Mouse (Mus musculus): ENCODE results near the gene Tor1b. TPM values are rescaled to one million over a fixed set of nuclear protein-coding genes. Genes with fewer than 3 reads are reported as not detected.

Tor1b gene
- total and polyA plus RNA-seq, 2 experiments from 2014 or later, result 20.4 to 45.4 TPM

DNA sequence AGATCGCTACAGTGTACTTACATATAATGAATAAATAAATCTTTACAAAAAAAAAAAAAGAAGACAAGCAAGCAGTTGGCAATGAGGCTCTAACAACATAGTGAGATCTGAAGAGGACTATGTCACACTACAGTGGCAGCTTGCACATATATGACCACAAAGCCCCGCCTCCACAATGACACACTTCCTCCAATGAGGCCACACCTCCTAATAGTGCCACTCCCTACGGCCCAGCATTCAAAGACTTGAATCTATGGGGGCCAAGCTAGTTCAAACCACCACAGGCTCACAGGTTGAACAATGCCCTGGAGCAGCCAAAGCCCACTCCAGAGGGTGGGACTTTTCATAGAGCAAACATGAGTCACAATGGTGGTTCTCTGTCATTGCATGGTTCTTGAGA, 20.8 kb upstream of the Tor1b start:
- 78% methylated on average over 3 of the region's 3 CpGs for WGBS

DNA sequence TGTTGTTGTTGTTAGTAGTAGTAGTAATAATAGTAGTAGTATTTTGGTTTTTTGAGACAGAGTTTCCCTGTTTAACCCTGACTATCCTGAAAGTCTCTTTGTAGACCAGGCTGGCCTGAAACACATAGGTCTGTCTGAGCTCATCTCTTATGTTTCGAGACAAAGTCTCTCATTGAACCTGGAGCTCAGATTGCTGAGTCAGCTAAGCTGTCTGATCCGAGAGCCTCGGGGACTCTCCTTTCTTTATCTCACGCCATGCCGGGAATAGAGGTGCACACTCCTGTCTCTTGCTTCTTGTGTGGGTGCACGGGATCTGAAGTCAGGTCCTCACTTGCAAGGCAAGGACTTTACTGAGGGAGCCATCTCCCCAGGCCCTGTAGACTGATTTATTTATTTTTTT, 19.7 kb upstream of the Tor1b start:
- ATAC-seq (ENCODE audit: insufficient read depth, low read depth), result no peak
- Histone ChIP-seq H3K4me3 (ENCODE audit: low read depth, low read length) (no peak overlapping the region), H3K9me3 (replicated peaks; ENCODE audit: control insufficient read depth, low read length) (no peaks in the 10 kb centered on the region), H3K27ac (ENCODE audit: low read depth) (no peak overlapping the region), H3K36me3 (replicated peaks; ENCODE audit: control insufficient read depth, insufficient read depth, low read length) (no peaks in the 10 kb centered on the region), H3K9ac (replicated peaks; ENCODE audit: low read depth, low read length) (no peak overlapping the region), H3K27me3 (ENCODE audit: control insufficient read depth, insufficient read depth, low read length) (no peaks in the 10 kb centered on the region), H3K4me2 (ENCODE audit: low read depth, low read length) (no peak overlapping the region), H3K4me1 (ENCODE audit: control insufficient read depth, insufficient read depth) (peaks cover 5% of the 10 kb centered on the region; the same call in 1 of the 2 replicates)
- 74% methylated on average over 6 of the region's 6 CpGs for WGBS
- TF ChIP-seq CTCF (IDR thresholded peaks at IDR 0.05; ENCODE audit: low read depth) (no peak), EP300 (IDR thresholded peaks at IDR 0.05; ENCODE audit: low read depth) (no peak)
- DNase-seq (ENCODE audit: low spot score), result no peak

More for the DNA sequence above, 20.8 kb upstream of the Tor1b start:
- Histone ChIP-seq H3K4me1 (ENCODE audit: control insufficient read depth, insufficient read depth) (peaks cover 15% of the 10 kb centered on the region), H3K4me3 (ENCODE audit: low read depth, low read length) (no peak overlapping the region), H3K4me2 (ENCODE audit: low read depth, low read length) (no peak overlapping the region), H3K36me3 (replicated peaks; ENCODE audit: control insufficient read depth, insufficient read depth, low read length) (no peaks in the 10 kb centered on the region), H3K9ac (replicated peaks; ENCODE audit: low read depth, low read length) (no peak overlapping the region), H3K9me3 (replicated peaks; ENCODE audit: control insufficient read depth, low read length) (no peaks in the 10 kb centered on the region), H3K27ac (ENCODE audit: low read depth) (no peak overlapping the region), H3K27me3 (ENCODE audit: control insufficient read depth, insufficient read depth, low read length) (no peaks in the 10 kb centered on the region)
- ATAC-seq (ENCODE audit: insufficient read depth, low read depth) (no peak), DNase-seq (ENCODE audit: low spot score) (no peak)
- TF ChIP-seq EP300 (IDR thresholded peaks at IDR 0.05; ENCODE audit: low read depth), result no peak
- no peak for TF ChIP-seq CTCF (IDR thresholded peaks at IDR 0.05; ENCODE audit: low read depth)

DNA sequence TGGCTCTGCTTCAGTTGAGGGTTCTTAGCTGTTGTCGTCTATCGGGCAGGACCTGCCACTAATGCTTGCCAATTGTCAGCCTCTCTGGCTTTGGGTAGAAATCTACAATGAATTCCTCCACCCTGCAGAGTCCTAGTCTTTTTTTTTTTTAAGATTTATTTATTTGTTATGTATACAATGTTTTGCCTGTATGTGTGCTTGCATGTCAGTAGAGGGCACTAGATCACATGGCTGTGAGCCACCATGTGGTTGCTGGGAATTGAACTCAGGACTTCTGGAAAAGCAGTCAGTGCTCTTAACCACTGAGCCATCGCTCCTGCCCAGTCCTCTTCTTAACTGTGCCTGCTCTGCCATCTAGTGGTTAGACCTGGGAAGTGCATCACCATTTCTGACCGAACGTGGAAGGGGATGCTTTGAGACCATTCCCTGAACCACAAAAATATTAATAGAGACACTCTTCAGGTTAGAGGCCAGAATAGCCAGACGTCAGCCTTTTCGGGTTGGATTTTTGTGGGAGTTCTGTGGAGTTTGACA, 18.8 kb upstream of the Tor1b start:
- H3K9ac ChIP-seq (replicated peaks; ENCODE audit: low read depth, low read length), result no peak overlapping the region
- H3K27me3 ChIP-seq (ENCODE audit: control insufficient read depth, insufficient read depth, low read length), result no peaks in the 10 kb centered on the region
- no peaks in the 10 kb centered on the region for H3K4me1 ChIP-seq (ENCODE audit: control insufficient read depth, insufficient read depth)
- H3K27ac ChIP-seq (ENCODE audit: low read depth), result no peak overlapping the region
- WGBS, result 14% methylated on average over 7 of the region's 7 CpGs
- H3K4me2 ChIP-seq (ENCODE audit: low read depth, low read length), result no peak overlapping the region
- TF ChIP-seq CTCF (IDR thresholded peaks at IDR 0.05; ENCODE audit: low read depth), result peak; percentile 93
- no peak for TF ChIP-seq EP300 (IDR thresholded peaks at IDR 0.05; ENCODE audit: low read depth)
- H3K9me3 ChIP-seq (replicated peaks; ENCODE audit: control insufficient read depth, low read length), result no peaks in the 10 kb centered on the region
- DNase-seq (ENCODE audit: low spot score) (peak; percentile 58), ATAC-seq (ENCODE audit: insufficient read depth, low read depth) (peak; percentile 52)
- H3K4me3 ChIP-seq (ENCODE audit: low read depth, low read length), result no peak overlapping the region
- H3K36me3 ChIP-seq (replicated peaks; ENCODE audit: control insufficient read depth, insufficient read depth, low read length), result no peaks in the 10 kb centered on the region

DNA sequence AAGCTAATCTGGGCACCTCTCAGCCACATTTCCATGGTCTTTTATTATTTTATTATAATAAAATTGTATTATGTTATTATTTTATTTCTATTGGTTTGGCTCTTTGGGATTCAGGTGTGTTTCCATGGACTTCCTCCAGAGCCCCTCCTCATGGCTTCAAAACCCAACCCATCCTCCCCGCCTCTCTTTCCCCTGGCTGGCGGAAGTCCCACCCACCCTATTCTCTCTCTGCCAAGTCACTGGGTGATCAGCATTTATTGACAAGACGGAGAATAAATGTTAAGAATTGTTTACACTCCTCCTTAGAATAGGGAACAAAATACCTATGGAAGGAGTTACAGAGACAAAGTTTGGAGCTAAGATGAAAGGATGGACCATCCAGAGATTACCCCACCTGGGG, 16.0 kb upstream of the Tor1b start:
- no peak overlapping the region for H3K9ac ChIP-seq (replicated peaks; ENCODE audit: low read depth, low read length)
- no peak overlapping the region for H3K4me2 ChIP-seq (ENCODE audit: low read depth, low read length)
- no peaks in the 10 kb centered on the region for H3K27me3 ChIP-seq (ENCODE audit: control insufficient read depth, insufficient read depth, low read length)
- DNase-seq (ENCODE audit: low spot score) (no peak), ATAC-seq (ENCODE audit: insufficient read depth, low read depth) (no peak)
- no peaks in the 10 kb centered on the region for H3K4me1 ChIP-seq (ENCODE audit: control insufficient read depth, insufficient read depth)
- WGBS, result 72% methylated on average over 3 of the region's 3 CpGs
- H3K27ac ChIP-seq (ENCODE audit: low read depth), result no peak overlapping the region
- TF ChIP-seq EP300 (IDR thresholded peaks at IDR 0.05; ENCODE audit: low read depth), result no peak
- no peak for TF ChIP-seq CTCF (IDR thresholded peaks at IDR 0.05; ENCODE audit: low read depth)
- H3K36me3 ChIP-seq (replicated peaks; ENCODE audit: control insufficient read depth, insufficient read depth, low read length), result no peaks in the 10 kb centered on the region
- H3K9me3 ChIP-seq (replicated peaks; ENCODE audit: control insufficient read depth, low read length), result no peaks in the 10 kb centered on the region
- no peak overlapping the region for H3K4me3 ChIP-seq (ENCODE audit: low read depth, low read length)

DNA sequence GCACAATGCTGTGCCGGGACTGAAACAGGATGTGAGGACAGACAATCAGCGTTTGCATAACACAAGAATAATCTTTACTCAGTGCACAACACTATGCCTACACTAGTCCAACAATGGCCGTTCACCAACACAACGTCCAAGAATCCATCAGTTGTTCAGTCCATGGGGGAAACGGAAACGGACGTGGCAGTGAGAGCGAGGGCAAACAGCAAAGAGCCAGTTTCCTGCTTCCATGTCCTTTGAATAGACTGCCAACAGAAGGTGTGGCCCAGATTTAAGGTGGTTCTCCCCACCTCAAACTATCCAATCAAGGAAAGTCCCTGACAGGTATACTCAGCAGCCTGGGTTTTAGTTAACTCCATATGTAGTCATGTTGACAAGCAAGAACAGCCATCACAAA, 15.0 kb upstream of the Tor1b start:
- Histone ChIP-seq H3K4me1 (ENCODE audit: control insufficient read depth, insufficient read depth) (no peaks in the 10 kb centered on the region), H3K9me3 (replicated peaks; ENCODE audit: control insufficient read depth, low read length) (no peaks in the 10 kb centered on the region), H3K36me3 (replicated peaks; ENCODE audit: control insufficient read depth, insufficient read depth, low read length) (no peaks in the 10 kb centered on the region), H3K9ac (replicated peaks; ENCODE audit: low read depth, low read length) (no peak overlapping the region), H3K27me3 (ENCODE audit: control insufficient read depth, insufficient read depth, low read length) (no peaks in the 10 kb centered on the region), H3K4me2 (ENCODE audit: low read depth, low read length) (no peak overlapping the region), H3K4me3 (ENCODE audit: low read depth, low read length) (no peak overlapping the region), H3K27ac (ENCODE audit: low read depth) (no peak overlapping the region)
- ATAC-seq (ENCODE audit: insufficient read depth, low read depth) (no peak), DNase-seq (ENCODE audit: low spot score) (no peak)
- 64% methylated on average over 8 of the region's 8 CpGs for WGBS
- TF ChIP-seq EP300 (IDR thresholded peaks at IDR 0.05; ENCODE audit: low read depth) (no peak), CTCF (IDR thresholded peaks at IDR 0.05; ENCODE audit: low read depth) (no peak)

DNA sequence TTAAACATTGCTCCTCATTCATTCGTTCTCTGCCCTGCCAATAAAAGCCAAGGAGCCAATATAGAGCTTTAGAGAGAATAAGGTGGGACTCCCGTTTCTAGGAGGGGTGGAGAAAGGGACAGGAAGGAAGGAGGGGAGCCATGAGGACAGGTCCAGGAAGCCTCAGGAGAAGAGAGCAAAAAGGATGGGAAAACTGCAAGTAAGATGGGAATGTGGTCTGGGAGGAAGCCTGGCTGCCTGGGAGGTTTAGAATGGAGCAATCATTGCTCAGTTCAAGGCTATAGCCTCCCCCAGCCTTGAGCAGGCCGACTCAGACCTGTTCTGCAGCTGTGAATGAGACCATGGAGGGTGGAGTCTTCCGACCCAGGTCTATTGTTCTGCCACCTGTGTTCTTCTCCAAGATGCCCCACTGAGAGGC, 14.2 kb upstream of the Tor1b start:
- TF ChIP-seq EP300 (IDR thresholded peaks at IDR 0.05; ENCODE audit: low read depth), result no peak
- TF ChIP-seq CTCF (IDR thresholded peaks at IDR 0.05; ENCODE audit: low read depth), result no peak
- H3K9ac ChIP-seq (replicated peaks; ENCODE audit: low read depth, low read length), result no peak overlapping the region
- H3K27ac ChIP-seq (ENCODE audit: low read depth), result no peak overlapping the region
- H3K36me3 ChIP-seq (replicated peaks; ENCODE audit: control insufficient read depth, insufficient read depth, low read length), result no peaks in the 10 kb centered on the region
- H3K4me2 ChIP-seq (ENCODE audit: low read depth, low read length), result no peak overlapping the region
- no peaks in the 10 kb centered on the region for H3K4me1 ChIP-seq (ENCODE audit: control insufficient read depth, insufficient read depth)
- no peak for ATAC-seq (ENCODE audit: insufficient read depth, low read depth)
- H3K4me3 ChIP-seq (ENCODE audit: low read depth, low read length), result no peak overlapping the region
- no peaks in the 10 kb centered on the region for H3K27me3 ChIP-seq (ENCODE audit: control insufficient read depth, insufficient read depth, low read length)
- no peaks in the 10 kb centered on the region for H3K9me3 ChIP-seq (replicated peaks; ENCODE audit: control insufficient read depth, low read length)
- 43% methylated on average over 4 of the region's 4 CpGs for WGBS
- no peak for DNase-seq (ENCODE audit: low spot score)

Data from heart, postnatal 0 days (tissue).